Mouse (Mus musculus) Muller cell, postnatal 12 days (primary cell): ENCODE results near the gene Spsb1.
A peak's percentile ranks its signal among the peaks of the same experiment; 100 is the strongest.

Source experiments
- DNase-seq: peaks from one replicate; pipeline ENCODE4 v3.0.0-alpha.2; 2015; ENCODE audit errors: inconsistent ontology term

The Spsb1 gene

GRCm38 (mm10) chr4:149855892-149856807 is 98.7 kb downstream of the Spsb1 start:
- DNase-seq: no peak

DNA sequence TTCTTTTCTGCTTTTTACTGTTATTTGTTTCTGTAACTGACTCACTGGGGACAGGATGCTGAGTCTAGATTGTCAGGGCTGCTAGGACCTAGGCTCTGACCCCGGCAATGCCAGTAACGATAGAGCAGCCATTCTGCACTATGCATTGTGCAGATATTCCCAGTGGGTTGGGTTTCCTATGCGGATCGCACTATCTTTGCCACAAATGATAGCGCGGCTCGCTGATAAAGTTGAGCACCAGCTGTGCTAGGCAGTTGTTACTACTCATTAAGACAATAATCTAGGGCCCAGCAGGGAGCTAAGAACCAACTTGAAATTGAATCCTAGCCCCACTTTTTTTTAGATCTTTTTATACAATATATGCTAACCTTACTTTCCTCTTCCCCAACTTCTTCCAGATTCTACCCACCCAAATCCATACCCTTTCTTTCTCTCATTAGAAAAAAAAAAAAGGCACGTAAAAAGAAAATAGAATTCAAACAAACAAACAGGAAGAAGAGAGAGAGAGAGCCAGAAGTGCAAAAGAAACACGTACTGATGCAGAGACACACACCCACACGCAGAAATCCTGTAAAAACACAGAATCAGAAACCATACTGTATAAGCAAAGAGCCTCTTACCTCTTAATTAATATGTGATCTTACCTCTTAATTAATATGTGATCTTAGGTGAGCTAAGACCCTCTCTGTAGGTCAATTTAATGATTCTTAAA is 99.5 kb downstream of the Spsb1 start:
- no peak for DNase-seq

DNA sequence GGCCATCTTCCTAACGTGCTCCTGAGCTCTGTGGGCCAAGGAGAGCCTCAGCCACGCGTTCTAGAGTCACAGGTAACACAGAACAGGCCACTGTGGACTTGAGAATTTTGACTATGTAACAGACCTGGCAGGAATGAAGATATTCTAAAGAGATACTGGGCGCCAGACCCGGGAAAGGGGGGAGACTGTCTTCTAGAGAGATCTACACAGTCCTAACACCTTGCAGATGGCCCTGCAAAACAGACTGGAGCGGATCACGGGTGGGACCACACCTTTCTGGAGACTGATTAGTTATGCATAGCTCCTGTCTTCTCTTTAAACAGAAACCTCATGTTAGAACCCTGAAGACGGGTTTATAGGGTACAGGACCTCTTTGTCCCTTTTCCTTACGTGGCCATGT is 100.1 kb downstream of the Spsb1 start:
- DNase-seq: no peak

GRCm38 (mm10) chr4:149854301-149854708 is 100.5 kb downstream of the Spsb1 start:
- peak; percentile 69 for DNase-seq

- no peak for DNase-seq
Measured at GRCm38 (mm10) chr4:149853698-149854284, 101.1 kb downstream of the Spsb1 start.

DNA sequence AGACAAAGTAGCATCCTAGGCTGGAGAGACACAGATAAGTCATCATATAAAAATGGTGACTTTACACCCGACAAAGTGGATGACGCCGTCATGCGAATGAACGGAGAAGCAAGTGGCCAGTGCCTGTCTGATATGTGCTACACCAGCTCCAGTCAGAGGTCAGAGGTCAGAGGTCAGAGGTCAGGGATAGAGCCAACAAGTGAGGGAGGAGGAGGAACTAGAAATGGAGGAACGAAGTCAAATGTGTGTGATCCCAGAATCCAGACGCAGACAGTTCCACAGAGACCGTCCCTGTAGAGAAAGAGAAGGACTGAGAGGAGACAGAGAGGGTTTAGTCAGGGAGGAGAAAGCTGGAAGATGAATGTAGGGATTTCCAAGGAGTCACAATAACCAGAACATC is 103.3 kb downstream of the Spsb1 start:
- DNase-seq: no peak

DNA sequence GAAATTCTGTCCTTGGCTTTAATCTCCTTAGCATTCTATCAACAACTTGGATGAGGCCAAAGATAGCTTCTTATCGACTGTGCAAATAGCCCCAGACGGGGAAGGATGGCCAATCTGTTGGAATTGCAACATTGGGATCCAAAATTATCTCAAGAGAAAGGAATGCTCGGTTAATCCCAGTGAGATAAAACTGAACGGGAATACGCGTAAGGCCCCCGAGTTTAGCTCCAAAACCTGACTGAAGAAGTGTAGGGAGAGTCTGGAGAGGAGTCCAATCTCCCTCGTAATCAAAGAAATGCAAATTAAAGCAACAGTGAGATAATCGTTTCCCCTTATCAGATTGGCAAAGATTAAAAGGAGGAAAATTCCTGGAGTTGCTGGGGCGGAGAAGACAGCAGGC is 104.2 kb downstream of the Spsb1 start:
- DNase-seq: no peak

GRCm38 (mm10) chr4:149850045-149850444 is 104.8 kb downstream of the Spsb1 start:
- DNase-seq: no peak

GRCm38 (mm10) chr4:149849035-149849434 is 105.8 kb downstream of the Spsb1 start:
- DNase-seq: no peak

GRCm38 (mm10) chr4:149846861-149847631 is 107.8 kb downstream of the Spsb1 start:
- peak; percentile 44 for DNase-seq
